Mouse (Mus musculus) spleen, adult 2 months (tissue): ENCODE measurements around the gene Dapk2.

Source experiments
- CTCF ChIP-seq: fragments of 200-500 bp; IDR thresholded peaks from 2 replicates; pipeline ENCODE4 v1.5.1; 2011; ENCODE audit warnings: mild to moderate bottlenecking, inconsistent platforms; ENCODE audit not compliant: insufficient read depth, insufficient read length, insufficient replicate concordance; ENCODE audit errors: extremely low read depth
- POLR2A ChIP-seq: fragments of 200-500 bp; IDR thresholded peaks from 2 replicates; pipeline ENCODE4 v1.6.1; 2011; ENCODE audit warnings: low read depth, low read length, inconsistent platforms

DNA sequence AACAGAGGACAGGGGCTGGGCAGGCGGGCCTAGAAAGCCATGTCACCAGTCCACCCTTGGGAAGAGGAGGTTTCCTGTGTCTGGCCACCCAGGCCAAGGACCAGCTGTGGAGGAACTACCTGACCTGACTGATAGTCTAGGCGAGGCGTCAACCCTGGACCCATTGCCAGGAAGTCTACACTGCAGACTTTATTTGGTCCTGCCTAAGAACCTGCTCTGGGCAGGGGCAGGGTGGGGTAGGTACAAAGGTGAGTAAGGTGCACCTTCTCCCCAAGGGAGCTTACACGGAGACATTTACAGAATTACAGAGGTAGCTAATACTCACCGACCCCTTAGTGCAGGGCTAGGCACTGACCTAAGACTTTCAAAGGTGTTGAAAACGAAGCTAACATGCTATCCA lies 4.4 kb upstream of the Dapk2 start:
- TF ChIP-seq CTCF (no peak), POLR2A (no peak)
